Mouse (Mus musculus) layer of hippocampus, adult 9-10 months (tissue): ENCODE results near the gene Gstp3.
"Not testable (repeated sequence)": the region's sequence is repeated elsewhere in the genome, so short reads cannot be mapped to it uniquely, and the experiment has no call there.

Experiments
- DNase-seq: peaks from one replicate; pipeline ENCODE4 v3.0.0; 2022; ENCODE audit warnings: low spot score

The Gstp3 gene

GRCm38 (mm10) chr19:4037788-4038232 is 21.6 kb downstream of the Gstp3 start, which contains the start of gene Gstp1:
TSS of gene Gstp1 (minus strand) at chr19:4037985.
- DNase-seq: peak; percentile 73

- DNase-seq: not testable (repeated sequence)
Observed at GRCm38 (mm10) chr19:4037154-4037787, 22.1 kb downstream of the Gstp3 start.

GRCm38 (mm10) chr19:4036327-4037045 is 22.9 kb downstream of the Gstp3 start:
- DNase-seq: no peak

GRCm38 (mm10) chr19:4033742-4034141 is 25.6 kb downstream of the Gstp3 start:
- DNase-seq: no peak

DNA sequence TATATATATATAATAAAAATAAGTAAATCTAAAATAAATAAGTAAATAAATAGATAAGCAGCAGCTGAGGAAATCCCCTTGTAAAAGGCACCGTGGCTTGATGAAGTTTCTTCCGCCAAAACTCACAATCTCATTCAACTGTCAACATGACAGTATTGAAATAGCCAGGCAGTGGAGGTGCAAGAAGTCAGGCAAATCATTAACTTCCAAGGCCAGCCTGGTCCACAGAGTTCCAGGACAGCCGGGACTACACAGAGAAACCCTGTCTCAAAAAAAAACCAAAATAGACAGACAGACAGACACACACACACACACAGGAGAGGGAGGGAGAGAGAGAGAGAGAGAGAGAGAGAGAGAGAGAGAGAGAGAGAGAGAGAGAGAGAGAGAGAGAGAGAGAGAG is 26.1 kb downstream of the Gstp3 start:
- DNase-seq: no peak

DNA sequence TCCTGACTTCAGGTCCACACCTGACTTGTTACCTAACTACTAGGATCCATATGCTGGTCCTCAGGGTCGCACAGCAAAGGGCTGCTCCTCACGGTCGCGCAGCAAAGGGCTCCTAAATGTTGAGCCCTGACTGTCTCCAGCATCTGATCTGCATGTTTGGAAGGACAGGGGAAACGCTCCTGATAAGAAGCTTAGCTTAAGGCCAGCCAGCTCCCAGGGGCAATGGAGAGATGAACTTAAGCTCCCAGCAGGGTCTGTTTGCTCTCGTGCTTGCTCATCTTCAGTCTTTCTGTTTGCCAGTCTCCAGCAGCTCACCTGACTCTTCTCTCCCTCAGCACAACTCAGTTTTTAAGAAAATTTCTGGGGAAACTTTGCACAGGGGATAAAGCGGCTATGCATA is 26.7 kb downstream of the Gstp3 start:
- DNase-seq: no peak

DNA sequence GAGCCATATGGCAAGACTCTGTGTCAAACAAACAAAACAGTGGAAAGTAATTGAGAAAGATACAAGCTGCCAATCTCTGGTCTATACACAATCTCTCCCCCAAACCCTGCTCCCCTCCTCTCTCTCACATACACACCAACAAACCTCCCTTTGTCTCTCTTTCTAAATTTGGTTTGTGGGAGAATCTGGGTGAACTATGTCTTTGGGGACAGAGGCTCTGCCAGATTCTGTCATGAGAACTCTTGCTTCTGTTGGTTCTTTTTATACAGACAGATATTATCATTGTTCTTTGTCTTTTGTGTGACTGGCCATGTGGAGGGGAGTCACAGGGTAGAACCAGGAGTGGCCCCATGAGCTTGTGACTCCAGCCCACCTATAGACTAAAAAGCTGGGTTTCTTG is 31.8 kb downstream of the Gstp3 start:
- no peak for DNase-seq

DNA sequence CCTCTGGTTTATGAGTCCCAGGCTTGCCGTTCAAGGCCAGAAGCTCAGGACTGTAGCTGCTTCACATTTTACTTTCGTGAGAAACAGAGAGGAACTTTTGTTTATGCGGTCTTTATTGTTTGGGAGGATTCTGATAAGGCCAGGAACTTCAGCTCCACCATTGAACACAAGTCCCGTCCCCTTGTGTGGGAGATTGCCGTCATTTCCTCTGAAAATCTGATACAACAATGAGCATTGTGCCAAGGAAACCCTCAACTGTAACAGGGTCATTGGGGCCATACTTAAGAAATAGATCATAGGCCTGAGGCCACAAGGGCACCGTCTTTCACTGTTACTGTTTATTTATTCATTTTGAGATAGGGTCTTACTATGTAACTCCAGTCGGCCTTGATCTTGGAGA is 36.2 kb downstream of the Gstp3 start:
- DNase-seq: no peak

GRCm38 (mm10) chr19:4018743-4019583 is 40.4 kb downstream of the Gstp3 start:
- peak; percentile 65 for DNase-seq

GRCm38 (mm10) chr19:4017921-4018587 is 41.3 kb downstream of the Gstp3 start:
- no peak for DNase-seq

DNA sequence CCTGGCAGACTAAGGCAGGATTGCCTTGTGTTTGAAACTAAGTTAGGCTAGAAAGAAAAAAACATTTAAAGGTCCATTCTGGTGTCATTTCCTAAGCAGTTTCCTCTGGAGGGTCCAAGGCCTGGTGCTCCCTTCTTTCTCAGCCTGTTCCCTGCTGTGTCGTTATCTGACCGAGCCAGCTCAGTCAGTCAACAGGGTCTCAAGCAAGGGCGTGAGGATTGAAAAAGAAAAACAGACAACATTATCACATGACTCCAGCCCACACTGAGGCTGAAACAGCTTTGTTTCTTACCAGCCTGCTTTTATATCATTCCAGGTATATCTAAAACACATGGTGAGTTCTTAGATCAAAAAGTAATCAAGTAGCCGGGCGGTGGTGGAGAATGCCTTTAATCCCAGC is 43.7 kb downstream of the Gstp3 start:
- DNase-seq: no peak

DNA sequence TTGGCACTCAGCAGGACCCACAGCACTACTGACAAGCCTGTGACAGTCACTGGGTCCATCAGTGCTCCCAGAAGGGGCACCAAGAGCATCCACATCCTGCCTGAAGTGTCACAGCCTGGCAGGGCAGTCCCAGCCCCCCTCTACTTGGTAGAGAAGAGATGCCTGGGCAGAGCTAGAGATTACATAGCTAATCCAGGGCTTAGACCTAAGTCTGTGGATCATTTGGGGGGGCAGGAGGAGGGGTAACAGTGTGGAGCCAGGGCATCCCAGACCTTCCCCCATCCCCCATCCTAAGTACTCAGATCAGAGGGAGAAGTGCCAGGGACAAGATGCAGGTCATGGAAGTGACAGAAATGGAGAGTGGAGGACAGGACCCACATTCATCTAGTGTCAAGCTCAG is 44.6 kb downstream of the Gstp3 start:
- DNase-seq: no peak

GRCm38 (mm10) chr19:4013066-4013465 is 46.3 kb downstream of the Gstp3 start:
- no peak for DNase-seq

- DNase-seq: peak; percentile 94
Observed at GRCm38 (mm10) chr19:4012432-4013022, 46.8 kb downstream of the Gstp3 start, which contains the start of gene Ndufv1. TSS of gene Ndufv1 (minus strand) at chr19:4012806.

DNA sequence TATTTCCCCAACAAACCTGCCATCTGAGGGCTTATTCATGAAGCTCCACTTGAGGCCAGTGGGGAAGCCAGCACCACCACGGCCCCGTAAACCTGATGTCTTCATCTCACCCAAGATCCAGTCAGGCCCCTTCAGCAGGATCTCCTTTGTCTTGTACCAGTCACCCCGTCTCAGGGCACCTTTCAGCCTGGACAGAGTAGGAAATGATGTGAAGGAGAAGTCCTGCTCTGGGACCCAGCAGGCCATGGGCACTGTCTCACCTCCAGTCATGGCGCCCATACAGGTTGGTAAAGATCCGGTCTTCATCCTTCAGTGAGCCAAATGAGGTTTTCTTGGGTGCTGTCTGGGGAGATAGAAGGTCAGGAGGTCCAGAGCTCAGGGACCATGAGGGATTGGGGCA is 48.3 kb downstream of the Gstp3 start:
- no peak for DNase-seq
